Mouse (Mus musculus): ENCODE data around the gene Acvrl1. TPM values are rescaled to one million over a fixed set of nuclear protein-coding genes. Genes with fewer than 3 reads are reported as not detected.

Acvrl1 gene
- polyA plus RNA-seq, 1 experiment from 2014 or later: 6.7 TPM

GRCm38 (mm10) chr15:101092829-101093648, 35.3 kb upstream of the Acvrl1 start:
- WGBS: 13% methylated on average over 25 of the region's 25 CpGs
- peak overlapping the region; percentile 31 for H3K4me2 ChIP-seq (replicated peaks)
- peak overlapping the region; percentile 16; the same call in 1 of the 2 replicates for H3K9ac ChIP-seq (replicated peaks)
- H3K4me1 ChIP-seq: peaks cover 21% of the 10 kb centered on the region
- no peaks in the 10 kb centered on the region for H3K36me3 ChIP-seq
- H3K4me3 ChIP-seq: peak overlapping the region; percentile 7; the same call in 1 of the 2 replicates
- ATAC-seq (replicated peaks): peak; percentile 89
- H3K27ac ChIP-seq (replicated peaks): 0 out of 2 replicates have a peak overlapping the region, but pooled peaks have one; percentile 28
- no peaks in the 10 kb centered on the region for H3K27me3 ChIP-seq
- no peaks in the 10 kb centered on the region for H3K9me3 ChIP-seq

- H3K36me3 ChIP-seq: no peaks in the 10 kb centered on the region
- peaks cover 24% of the 10 kb centered on the region for H3K4me1 ChIP-seq
- H3K4me3 ChIP-seq: no peak overlapping the region
- no peak overlapping the region for H3K4me2 ChIP-seq (replicated peaks)
- H3K9ac ChIP-seq (replicated peaks): no peak overlapping the region
- H3K9me3 ChIP-seq: no peaks in the 10 kb centered on the region
- ATAC-seq (replicated peaks): no peak
- H3K27ac ChIP-seq (replicated peaks): no peak overlapping the region
- H3K27me3 ChIP-seq: no peaks in the 10 kb centered on the region
- WGBS: 46% methylated on average over 6 of the region's 6 CpGs
These were observed 34.3 kb upstream of the Acvrl1 start for GRCm38 (mm10) chr15:101093988-101094387.

GRCm38 (mm10) chr15:101094979-101095378, 33.3 kb upstream of the Acvrl1 start:
- Histone ChIP-seq H3K4me1 (peaks cover 24% of the 10 kb centered on the region), H3K27me3 (no peaks in the 10 kb centered on the region), H3K4me3 (no peak overlapping the region), H3K36me3 (no peaks in the 10 kb centered on the region), H3K4me2 (replicated peaks) (no peak overlapping the region), H3K27ac (replicated peaks) (no peak overlapping the region), H3K9me3 (no peaks in the 10 kb centered on the region), H3K9ac (replicated peaks) (no peak overlapping the region)
- 76% methylated on average over 9 of the region's 9 CpGs for WGBS
- no peak for ATAC-seq (replicated peaks)

- H3K9ac ChIP-seq (replicated peaks): no peak overlapping the region
- H3K27me3 ChIP-seq: no peaks in the 10 kb centered on the region
- no peak overlapping the region for H3K4me2 ChIP-seq (replicated peaks)
- no peak overlapping the region for H3K4me3 ChIP-seq
- H3K9me3 ChIP-seq: no peaks in the 10 kb centered on the region
- H3K27ac ChIP-seq (replicated peaks): no peak overlapping the region
- ATAC-seq (replicated peaks): no peak
- peaks cover 24% of the 10 kb centered on the region for H3K4me1 ChIP-seq
- 53% methylated on average over 3 of the region's 3 CpGs for WGBS
- no peaks in the 10 kb centered on the region for H3K36me3 ChIP-seq
These were observed 32.9 kb upstream of the Acvrl1 start for GRCm38 (mm10) chr15:101095392-101095791.

GRCm38 (mm10) chr15:101097985-101098651, 30.2 kb upstream of the Acvrl1 start:
- H3K9me3 ChIP-seq: no peaks in the 10 kb centered on the region
- no peaks in the 10 kb centered on the region for H3K36me3 ChIP-seq
- no peak overlapping the region for H3K4me3 ChIP-seq
- H3K9ac ChIP-seq (replicated peaks): peak overlapping the region; percentile 16; the same call in 1 of the 2 replicates
- no peaks in the 10 kb centered on the region for H3K27me3 ChIP-seq
- H3K4me2 ChIP-seq (replicated peaks): peak overlapping the region; percentile 28
- WGBS: 5% methylated on average over 28 of the region's 28 CpGs
- peaks cover 15% of the 10 kb centered on the region for H3K4me1 ChIP-seq
- no peak overlapping the region for H3K27ac ChIP-seq (replicated peaks)
- ATAC-seq (replicated peaks): 0 out of 2 replicates have a peak, but pooled peaks have one; percentile 49

GRCm38 (mm10) chr15:101100996-101101395, 27.3 kb upstream of the Acvrl1 start:
- Histone ChIP-seq H3K4me2 (replicated peaks) (no peak overlapping the region), H3K27me3 (no peaks in the 10 kb centered on the region), H3K9me3 (no peaks in the 10 kb centered on the region), H3K4me3 (no peak overlapping the region), H3K4me1 (peaks cover 14% of the 10 kb centered on the region), H3K36me3 (no peaks in the 10 kb centered on the region), H3K27ac (replicated peaks) (no peak overlapping the region), H3K9ac (replicated peaks) (no peak overlapping the region)
- no peak for ATAC-seq (replicated peaks)
- WGBS: 90% methylated on average over 3 of the region's 3 CpGs

- Histone ChIP-seq H3K36me3 (no peaks in the 10 kb centered on the region), H3K27me3 (no peaks in the 10 kb centered on the region), H3K4me1 (0 out of 2 replicates have a peak, but pooled peaks cover 4% of the 10 kb centered on the region), H3K9me3 (no peaks in the 10 kb centered on the region), H3K9ac (replicated peaks) (no peak overlapping the region), H3K4me3 (no peak overlapping the region), H3K27ac (replicated peaks) (no peak overlapping the region), H3K4me2 (replicated peaks) (no peak overlapping the region)
- ATAC-seq (replicated peaks): no peak
- WGBS: 87% methylated on average over 9 of the region's 9 CpGs
These were observed 24.6 kb upstream of the Acvrl1 start for GRCm38 (mm10) chr15:101103605-101104304.

GRCm38 (mm10) chr15:101105496-101105994, 22.8 kb upstream of the Acvrl1 start:
- no peak overlapping the region for H3K27ac ChIP-seq (replicated peaks)
- H3K9me3 ChIP-seq: no peaks in the 10 kb centered on the region
- peak overlapping the region; percentile 28; the same call in 1 of the 2 replicates for H3K4me2 ChIP-seq (replicated peaks)
- H3K36me3 ChIP-seq: no peaks in the 10 kb centered on the region
- H3K4me1 ChIP-seq: 0 out of 2 replicates have a peak, but pooled peaks cover 4% of the 10 kb centered on the region
- WGBS: 17% methylated on average over 12 of the region's 12 CpGs
- no peak overlapping the region for H3K9ac ChIP-seq (replicated peaks)
- ATAC-seq (replicated peaks): no peak
- H3K4me3 ChIP-seq: no peak overlapping the region
- H3K27me3 ChIP-seq: no peaks in the 10 kb centered on the region

- Histone ChIP-seq H3K9me3 (no peaks in the 10 kb centered on the region), H3K27me3 (no peaks in the 10 kb centered on the region), H3K36me3 (no peaks in the 10 kb centered on the region), H3K9ac (replicated peaks) (no peak overlapping the region), H3K4me2 (replicated peaks) (no peak overlapping the region), H3K27ac (replicated peaks) (no peak overlapping the region), H3K4me3 (no peak overlapping the region), H3K4me1 (0 out of 2 replicates have a peak, but pooled peaks cover 4% of the 10 kb centered on the region)
- 85% methylated on average over 10 of the region's 10 CpGs for WGBS
- ATAC-seq (replicated peaks): no peak
These were observed 22.3 kb upstream of the Acvrl1 start for GRCm38 (mm10) chr15:101106011-101106410.

- H3K27ac ChIP-seq (replicated peaks): no peak overlapping the region
- no peaks in the 10 kb centered on the region for H3K9me3 ChIP-seq
- H3K9ac ChIP-seq (replicated peaks): no peak overlapping the region
- ATAC-seq (replicated peaks): no peak
- no peaks in the 10 kb centered on the region for H3K36me3 ChIP-seq
- H3K4me2 ChIP-seq (replicated peaks): no peak overlapping the region
- WGBS: 91% methylated on average over 5 of the region's 5 CpGs
- H3K4me1 ChIP-seq: 0 out of 2 replicates have a peak, but pooled peaks cover 4% of the 10 kb centered on the region
- H3K27me3 ChIP-seq: no peaks in the 10 kb centered on the region
- H3K4me3 ChIP-seq: no peak overlapping the region
These were observed 20.2 kb upstream of the Acvrl1 start for GRCm38 (mm10) chr15:101107906-101108671.

- H3K9ac ChIP-seq (replicated peaks): no peak overlapping the region
- H3K4me3 ChIP-seq: no peak overlapping the region
- no peaks in the 10 kb centered on the region for H3K27me3 ChIP-seq
- whole genome bisulfite sequencing: 82% methylated on average over 8 of the region's 8 CpGs
- H3K36me3 ChIP-seq: no peaks in the 10 kb centered on the region
- H3K9me3 ChIP-seq: no peaks in the 10 kb centered on the region
- H3K4me2 ChIP-seq (replicated peaks): no peak overlapping the region
- no peak overlapping the region for H3K27ac ChIP-seq (replicated peaks)
- no peak for ATAC-seq (replicated peaks)
- no peaks in the 10 kb centered on the region for H3K4me1 ChIP-seq
These were observed 15.1 kb upstream of the Acvrl1 start for GRCm38 (mm10) chr15:101113176-101113575.

All from forebrain, embryonic 15.5 days (tissue).